Comparison of ENCODE assay signal across 13 mouse cellular contexts in genomic region chr6:51543639-51544117, GRCm38 (mm10). TPM values are rescaled to one million over a fixed set of nuclear protein-coding genes. Genes with fewer than 3 reads are reported as not detected.
DNase-seq lines count a peak whose midpoint lies in the region; ATAC-seq and TF ChIP-seq lines count a peak whose summit lies in the region.
"Had no signal": no experiment of that assay in that cellular context is flagged by ENCODE, and none has a peak within 500 bp of the region (broad histone marks: within the 10 kb centered on the region; RNA-seq: fewer than 3 reads in every experiment).

No protein-coding gene starts in this region.

- TF ChIP-seq RAD21 in MEL (IDR thresholded peaks at IDR 0.05; ENCODE audit: low read depth, low read length), result no peak

- peaks cover 11% of the 10 kb centered on the region for H3K36me3 ChIP-seq in forebrain, embryonic 10.5 days (replicated peaks)
- H3K36me3 ChIP-seq in forebrain, postnatal 0 days (ENCODE audit: insufficient read depth), result no peaks in the 10 kb centered on the region
- H3K36me3 ChIP-seq in liver, embryonic 15.5 days (replicated peaks), result no peaks in the 10 kb centered on the region
- H3K36me3 ChIP-seq in MEL (ENCODE audit: control insufficient read depth in 1 of 2, insufficient read depth in 2 of 2, low read length in 2 of 2), result peaks cover 0 to 8% of the 10 kb centered on the region in 2 experiments; a peak in 2 of 4 replicates
- 0 out of 2 replicates have a peak, but pooled peaks cover 7% of the 10 kb centered on the region for H3K36me3 ChIP-seq in limb, embryonic 10.5 days
- H3K36me3 ChIP-seq: embryonic facial prominence, embryonic 13.5 days; neural tube, embryonic 12.5 days had no signal

- WGBS in forebrain, embryonic 10.5 days, result 41% methylated on average over 6 of the region's 6 CpGs
- 27% methylated on average over 6 of the region's 6 CpGs for WGBS in forebrain, postnatal 0 days
- WGBS in liver, embryonic 15.5 days (ENCODE audit: insufficient replicate concordance), result 66% methylated on average over 6 of the region's 6 CpGs
- 60% methylated on average over 6 of the region's 6 CpGs for WGBS in limb, embryonic 10.5 days

- peaks cover 33% of the 10 kb centered on the region for H3K4me1 ChIP-seq in forebrain, embryonic 10.5 days
- no peaks in the 10 kb centered on the region for H3K4me1 ChIP-seq in forebrain, postnatal 0 days (ENCODE audit: insufficient read depth)
- peaks cover 31% of the 10 kb centered on the region for H3K4me1 ChIP-seq in liver, embryonic 15.5 days (replicated peaks)
- peaks cover 0 to 16% of the 10 kb centered on the region in 2 experiments; a peak in 1 of 4 replicates for H3K4me1 ChIP-seq in MEL (ENCODE audit: control insufficient read depth in 1 of 2, insufficient read depth in 2 of 2, low read length in 2 of 2)
- peaks cover 31% of the 10 kb centered on the region for H3K4me1 ChIP-seq in limb, embryonic 10.5 days

- H3K79me2 ChIP-seq in MEL (ENCODE audit: control insufficient read depth, insufficient read depth, low read length, poor library complexity), result no peaks in the 10 kb centered on the region

- peak overlapping the region; percentile 59; the same call in 1 of the 2 replicates for H3K27ac ChIP-seq in forebrain, embryonic 10.5 days
- H3K27ac ChIP-seq in forebrain, postnatal 0 days (ENCODE audit: low read depth, low read length), result no peak overlapping the region
- 0 out of 2 replicates have a peak overlapping the region, but pooled peaks have one; percentile 12 for H3K27ac ChIP-seq in liver, embryonic 15.5 days (replicated peaks)
- 0 out of 2 replicates have a peak overlapping the region, but pooled peaks have one; percentile 55 for H3K27ac ChIP-seq in MEL (ENCODE audit: control insufficient read depth, low read depth, low read length)
- H3K27ac ChIP-seq in limb, embryonic 10.5 days, result peak overlapping the region; percentile 62
- H3K27ac ChIP-seq: embryonic facial prominence, embryonic 13.5 days; hindbrain, embryonic 12.5 days; liver, embryonic 14.5 days; neural tube, embryonic 12.5 days had no signal

- H3K4me2 ChIP-seq in forebrain, postnatal 0 days (ENCODE audit: low read depth), result no peak overlapping the region
- H3K4me2 ChIP-seq in liver, embryonic 15.5 days, result no peak overlapping the region
- H3K4me2 ChIP-seq: hindbrain, embryonic 12.5 days; neural tube, embryonic 12.5 days had no signal

- H3K27me3 ChIP-seq in forebrain, embryonic 10.5 days (ENCODE audit: poor library complexity, severe bottlenecking), result no peaks in the 10 kb centered on the region
- no peaks in the 10 kb centered on the region for H3K27me3 ChIP-seq in forebrain, postnatal 0 days (ENCODE audit: insufficient read depth, low read length)
- H3K27me3 ChIP-seq in liver, embryonic 15.5 days, result no peaks in the 10 kb centered on the region
- H3K27me3 ChIP-seq in MEL (ENCODE audit: control insufficient read depth in 1 of 2, insufficient read depth in 2 of 2, low read length in 2 of 2), result no peaks in the 10 kb centered on the region
- no peaks in the 10 kb centered on the region for H3K27me3 ChIP-seq in limb, embryonic 10.5 days (ENCODE audit: low read depth, poor library complexity, severe bottlenecking)
- H3K27me3 ChIP-seq: embryonic facial prominence, embryonic 13.5 days; hindbrain, embryonic 12.5 days; neural tube, embryonic 12.5 days had no signal

- no peak for TF ChIP-seq CTCF in forebrain, postnatal 0 days (IDR thresholded peaks at IDR 0.05; ENCODE audit: low read depth)
- no peak for TF ChIP-seq CTCF in MEL (IDR thresholded peaks at IDR 0.05 in 2 of 3, conservative IDR thresholded peaks at IDR 0.05 in 1 of 3; ENCODE audit: control insufficient read depth in 1 of 3, insufficient read depth in 1 of 3, low read depth in 2 of 3, low read length in 3 of 3, poor library complexity in 1 of 3, severe bottlenecking in 1 of 3)

- DNase-seq in forebrain, embryonic 10.5 days (ENCODE audit: extremely low spot score, low spot score), result peak; percentile 23
- DNase-seq in forebrain, postnatal 0 days, result no peak
- DNase-seq in liver, result no peak
- DNase-seq in MEL (ENCODE audit: low read depth, low spot score), result peak; percentile 73
- DNase-seq in limb, embryonic 10.5 days (ENCODE audit: low spot score), result peak; percentile 36
- DNase-seq in yolk sac, embryonic 10.5 days (ENCODE audit: low spot score), result no peak
- no peak for DNase-seq in cerebellum, postnatal 36 days
- DNase-seq: cerebellum, adult 8-10 months had no signal

- H3K9me3 ChIP-seq in forebrain, embryonic 10.5 days, result no peaks in the 10 kb centered on the region
- H3K9me3 ChIP-seq in forebrain, postnatal 0 days (ENCODE audit: low read length), result no peaks in the 10 kb centered on the region
- no peaks in the 10 kb centered on the region for H3K9me3 ChIP-seq in liver, embryonic 15.5 days (replicated peaks)
- no peaks in the 10 kb centered on the region for H3K9me3 ChIP-seq in MEL (replicated peaks; ENCODE audit: insufficient read depth, low read length)
- H3K9me3 ChIP-seq in limb, embryonic 10.5 days (replicated peaks), result no peaks in the 10 kb centered on the region
- H3K9me3 ChIP-seq: embryonic facial prominence, embryonic 13.5 days; hindbrain, embryonic 12.5 days; neural tube, embryonic 12.5 days had no signal

- peak in 1 of 2 experiments; percentile 51; a peak in 2 of 4 replicates for TF ChIP-seq POLR2A in MEL (IDR thresholded peaks at IDR 0.05; ENCODE audit: control insufficient read depth in 1 of 2, insufficient read depth in 1 of 2, low read depth in 1 of 2, low read length in 2 of 2, poor library complexity in 1 of 2)

- H3K4me3 ChIP-seq in forebrain, embryonic 10.5 days, result no peak overlapping the region
- no peak overlapping the region for H3K4me3 ChIP-seq in forebrain, postnatal 0 days (ENCODE audit: low read depth, low read length)
- H3K4me3 ChIP-seq in liver, embryonic 15.5 days (replicated peaks), result no peak overlapping the region
- no peak overlapping the region for H3K4me3 ChIP-seq in MEL (ENCODE audit: control insufficient read depth in 1 of 2, insufficient read depth in 1 of 2, low read depth in 2 of 2, low read length in 2 of 2)
- H3K4me3 ChIP-seq in limb, embryonic 10.5 days, result no peak overlapping the region
- H3K4me3 ChIP-seq: embryonic facial prominence, embryonic 13.5 days; hindbrain, embryonic 12.5 days; neural tube, embryonic 12.5 days had no signal

- no peak for ATAC-seq in forebrain, postnatal 0 days
- no peak for ATAC-seq in liver, embryonic 15.5 days (ENCODE audit: insufficient read depth)

- H3K9ac ChIP-seq in forebrain, postnatal 0 days, result no peak overlapping the region
- no peak overlapping the region for H3K9ac ChIP-seq in liver, embryonic 15.5 days
- H3K9ac ChIP-seq in MEL (ENCODE audit: control insufficient read depth, low read depth, low read length, poor library complexity, severe bottlenecking), result peak overlapping the region; percentile 47; the same call in 1 of the 2 replicates
- H3K9ac ChIP-seq: embryonic facial prominence, embryonic 13.5 days; hindbrain, embryonic 12.5 days; liver, embryonic 14.5 days; neural tube, embryonic 12.5 days had no signal

- TF ChIP-seq EP300 in MEL (IDR thresholded peaks at IDR 0.05; ENCODE audit: low read depth in 1 of 2, low read length in 2 of 2), result no peak

TF ChIP-seq in MEL, 35 proteins besides CTCF, POLR2A, EP300 and RAD21:
- no peak for TF ChIP-seq CHD1 (IDR thresholded peaks at IDR 0.05; ENCODE audit: low read depth, low read length)
- no peak for TF ChIP-seq MAFK (IDR thresholded peaks at IDR 0.05; ENCODE audit: borderline replicate concordance, low read depth, low read length)
- no peak for TF ChIP-seq USF1 (IDR thresholded peaks at IDR 0.05; ENCODE audit: low read depth, low read length)

RNA-seq across cellular contexts. Expression of gene Snx10, which starts 20.0 kb away (rescaled TPM):
- polyA plus RNA-seq in forebrain, embryonic 10.5 days (2016; fragmentation: Nextera tagmentation; extraction: Ambion mirVana), result 32.7 and 34.2 TPM in 2 replicates
- 76.3 and 96.5 TPM in 2 replicates for total RNA-seq in forebrain, postnatal 0 days (2014; rRNA removed)
- 78.4 and 92.6 TPM in 2 replicates for polyA plus RNA-seq in forebrain, postnatal 0 days (2015; fragmentation: Nextera tagmentation; extraction: Ambion mirVana)
- 7.7 and 8.0 TPM in 2 replicates for polyA plus RNA-seq in liver, embryonic 15.5 days (2015; fragmentation: Nextera tagmentation; extraction: Ambion mirVana)
- 3.9 and 6.6 TPM in 2 replicates for total RNA-seq in MEL (2012; rRNA removed)
- polyA plus RNA-seq in MEL (2012; ENCODE audit: insufficient read depth in 1 of 2, insufficient read length in 2 of 2, low read depth in 1 of 2, low replicate concordance in 2 of 2, missing spikeins in 1 of 2), result 1 to 10 TPM in 1 of 2 experiments, not detected in 1; 7.0 TPM
- polyA plus RNA-seq in limb, embryonic 10.5 days (2016; fragmentation: Nextera tagmentation; extraction: Ambion mirVana), result 14.6 and 16.0 TPM in 2 replicates

Comparison
In these comparisons a context has a peak if more than half of its experiments do, and no peak if none do; other contexts are left out.
1. DNase-seq: peak in forebrain, embryonic 10.5 days (single experiment), MEL (single experiment) and limb, embryonic 10.5 days (single experiment); none in forebrain, postnatal 0 days (single experiment), liver (single experiment), yolk sac, embryonic 10.5 days (single experiment) and cerebellum, postnatal 36 days (0 of 2).